12 mouse cellular contexts compared by ENCODE assay signal in genomic region chr7:115056992-115057645, GRCm38 (mm10).
A peak's percentile ranks its signal among the peaks of the same experiment; 100 is the strongest.
DNase-seq lines count a peak whose midpoint lies in the region; ATAC-seq and TF ChIP-seq lines count a peak whose summit lies in the region.
"Had no signal": no experiment of that assay in that cellular context is flagged by ENCODE, and none has a peak within 500 bp of the region (broad histone marks: within the 10 kb centered on the region; RNA-seq: fewer than 3 reads in every experiment).

No protein-coding gene starts in this region.

- no peaks in the 10 kb centered on the region for H3K4me1 ChIP-seq in lung, embryonic 14.5 days (ENCODE audit: insufficient read depth)
- H3K4me1 ChIP-seq in lung, postnatal 0 days (ENCODE audit: insufficient read depth, low read depth, low read length): no peaks in the 10 kb centered on the region
- H3K4me1 ChIP-seq in hindbrain, embryonic 16.5 days (ENCODE audit: control insufficient read depth, insufficient read depth, low read depth, low read length): peaks cover 2% of the 10 kb centered on the region
- H3K4me1 ChIP-seq: limb, embryonic 12.5 days had no signal

- H3K4me2 ChIP-seq in lung, embryonic 14.5 days: no peak overlapping the region
- no peak overlapping the region for H3K4me2 ChIP-seq in lung, postnatal 0 days (replicated peaks; ENCODE audit: low read depth, low read length)
- no peak overlapping the region for H3K4me2 ChIP-seq in hindbrain, embryonic 16.5 days (ENCODE audit: low read length)
- H3K4me2 ChIP-seq: heart, embryonic 15.5 days; limb, embryonic 12.5 days had no signal

- WGBS in lung, embryonic 14.5 days: 43% methylated on average over 3 of the region's 3 CpGs
- 50% methylated on average over 3 of the region's 3 CpGs for WGBS in lung, postnatal 0 days
- WGBS in hindbrain, embryonic 16.5 days: 16% methylated on average over 3 of the region's 3 CpGs

- TF ChIP-seq CTCF in lung, embryonic 14.5 days (IDR thresholded peaks at IDR 0.05; ENCODE audit: low read depth): no peak
- TF ChIP-seq CTCF in lung, postnatal 0 days (IDR thresholded peaks at IDR 0.05): no peak

- no peak overlapping the region for H3K4me3 ChIP-seq in lung, embryonic 14.5 days (ENCODE audit: low read depth, low read length)
- no peak overlapping the region for H3K4me3 ChIP-seq in lung, postnatal 0 days (ENCODE audit: low read depth, low read length)
- no peak overlapping the region for H3K4me3 ChIP-seq in hindbrain, embryonic 16.5 days (ENCODE audit: low read length)
- H3K4me3 ChIP-seq: heart, embryonic 15.5 days; limb, embryonic 12.5 days; megakaryocyte, embryonic 14.5 days had no signal

- H3K9me3 ChIP-seq in lung, embryonic 14.5 days (ENCODE audit: low read depth, low read length): no peaks in the 10 kb centered on the region
- H3K9me3 ChIP-seq in lung, postnatal 0 days (ENCODE audit: low read length): no peaks in the 10 kb centered on the region
- no peaks in the 10 kb centered on the region for H3K9me3 ChIP-seq in hindbrain, embryonic 16.5 days (ENCODE audit: control insufficient read depth, low read length)
- H3K9me3 ChIP-seq: heart, embryonic 15.5 days; limb, embryonic 12.5 days; megakaryocyte, embryonic 14.5 days had no signal

- no peak for DNase-seq in lung, embryonic 14.5 days
- DNase-seq in lung, postnatal 0 days (ENCODE audit: low spot score): no peak
- DNase-seq in embryo, embryonic 11 days: peak; percentile 68
- DNase-seq in retina, postnatal 1 day: peak; percentile 72
- DNase-seq in urinary bladder, postnatal 10 days (ENCODE audit: low spot score): no peak
- DNase-seq: cerebellum, adult 2 months; lung, adult 2 months had no signal

- no peak overlapping the region for H3K9ac ChIP-seq in lung, embryonic 14.5 days
- H3K9ac ChIP-seq in lung, postnatal 0 days (replicated peaks; ENCODE audit: low read depth): no peak overlapping the region
- H3K9ac ChIP-seq in hindbrain, embryonic 16.5 days (ENCODE audit: low read depth, low read length): no peak overlapping the region
- H3K9ac ChIP-seq: heart, embryonic 15.5 days; limb, embryonic 12.5 days had no signal

- no peak for TF ChIP-seq EP300 in lung, postnatal 0 days (IDR thresholded peaks at IDR 0.05)

- no peaks in the 10 kb centered on the region for H3K27me3 ChIP-seq in lung, embryonic 14.5 days (ENCODE audit: insufficient read depth, low read length)
- H3K27me3 ChIP-seq in lung, postnatal 0 days (replicated peaks; ENCODE audit: insufficient read depth, low read length): no peaks in the 10 kb centered on the region
- peaks cover 14% of the 10 kb centered on the region for H3K27me3 ChIP-seq in hindbrain, embryonic 16.5 days (replicated peaks; ENCODE audit: control insufficient read depth, insufficient read depth, low read length)
- H3K27me3 ChIP-seq: heart, embryonic 15.5 days; limb, embryonic 12.5 days had no signal

- H3K27ac ChIP-seq in lung, embryonic 14.5 days (ENCODE audit: low read depth): no peak overlapping the region
- H3K27ac ChIP-seq in lung, postnatal 0 days (ENCODE audit: low read length): no peak overlapping the region
- H3K27ac ChIP-seq in hindbrain, embryonic 16.5 days (ENCODE audit: low read depth, low read length): no peak overlapping the region
- H3K27ac ChIP-seq: heart, embryonic 15.5 days; limb, embryonic 12.5 days had no signal

- no peaks in the 10 kb centered on the region for H3K36me3 ChIP-seq in lung, embryonic 14.5 days (ENCODE audit: insufficient read depth)
- no peaks in the 10 kb centered on the region for H3K36me3 ChIP-seq in lung, postnatal 0 days (ENCODE audit: insufficient read depth, low read length)
- no peaks in the 10 kb centered on the region for H3K36me3 ChIP-seq in hindbrain, embryonic 16.5 days (ENCODE audit: control insufficient read depth, insufficient read depth, low read length)
- H3K36me3 ChIP-seq: heart, embryonic 15.5 days; limb, embryonic 12.5 days had no signal

- ATAC-seq in lung, embryonic 14.5 days (ENCODE audit: insufficient read depth): peak; percentile 15; the same call in 1 of the 2 replicates
- ATAC-seq in lung, postnatal 0 days: no peak
- peak; percentile 88 for ATAC-seq in hindbrain, embryonic 16.5 days
- no peak for ATAC-seq in granulocyte monocyte progenitor cell, adult 5-6 weeks (replicated peaks; ENCODE audit: poor library complexity, severe bottlenecking)

Comparison
In these comparisons a context has a peak if more than half of its experiments do, and no peak if none do; other contexts are left out.
1. ATAC-seq: peak in lung, embryonic 14.5 days (single experiment) and hindbrain, embryonic 16.5 days (single experiment); none in lung, postnatal 0 days (single experiment) and granulocyte monocyte progenitor cell, adult 5-6 weeks (single experiment).
2. DNase-seq: peak in embryo, embryonic 11 days (single experiment) and retina, postnatal 1 day (single experiment); none in lung, embryonic 14.5 days (single experiment), lung, postnatal 0 days (single experiment) and urinary bladder, postnatal 10 days (single experiment).